ENCODE assay signal across 26 mouse cellular contexts in genomic region chr10:61730171-61730570, GRCm38 (mm10). TPM values are rescaled to one million over a fixed set of nuclear protein-coding genes. Genes with fewer than 3 reads are reported as not detected.
DNase-seq lines count a peak whose midpoint lies in the region; ATAC-seq and TF ChIP-seq lines count a peak whose summit lies in the region.
"Had no signal": no experiment of that assay in that cellular context is flagged by ENCODE, and none has a peak within 500 bp of the region (broad histone marks: within the 10 kb centered on the region; RNA-seq: fewer than 3 reads in every experiment).

No protein-coding gene starts in this region.

- DNase-seq in MEL (ENCODE audit: low read depth, low spot score) (no peak), ZHBTc4 (ENCODE audit: low read depth, low spot score) (peak; percentile 50)
- DNase-seq in lung, postnatal 4 days: no peak
- DNase-seq: adrenal gland, adult 2 months; adrenal gland, postnatal 10 days; adrenal gland, postnatal 25 days; B cell, adult 2 months; cerebellum, adult 11 months; cerebellum, adult 18-20 months; cerebellum, adult 8-10 months; cerebellum, adult 9-11 months; cerebellum, postnatal 14 days; cerebellum, postnatal 36 days; embryo, embryonic 11 days had no signal

- TF ChIP-seq EP300 in MEL (IDR thresholded peaks at IDR 0.05; ENCODE audit: low read depth in 1 of 2, low read length in 2 of 2): no peak

- no peaks in the 10 kb centered on the region for H3K27me3 ChIP-seq in E14TG2a.4 (ENCODE audit: insufficient read depth, low read length)
- H3K27me3 ChIP-seq in MEL (ENCODE audit: control insufficient read depth in 1 of 2, insufficient read depth in 2 of 2, low read length in 2 of 2): no peaks in the 10 kb centered on the region
- H3K27me3 ChIP-seq in intestine, embryonic 15.5 days (replicated peaks): no peaks in the 10 kb centered on the region
- H3K27me3 ChIP-seq: CH12.LX; embryonic facial prominence, embryonic 13.5 days; embryonic facial prominence, embryonic 15.5 days; forebrain, embryonic 12.5 days had no signal

- no peak for TF ChIP-seq POLR2A in MEL (IDR thresholded peaks at IDR 0.05; ENCODE audit: control insufficient read depth in 1 of 2, insufficient read depth in 1 of 2, low read depth in 1 of 2, low read length in 2 of 2, poor library complexity in 1 of 2)

- peaks cover 20% of the 10 kb centered on the region for H3K36me3 ChIP-seq in E14TG2a.4 (ENCODE audit: insufficient read depth, low read length)
- no peaks in the 10 kb centered on the region; a peak in 1 of 4 replicates for H3K36me3 ChIP-seq in MEL (ENCODE audit: control insufficient read depth in 1 of 2, insufficient read depth in 2 of 2, low read length in 2 of 2)
- peaks cover 7% of the 10 kb centered on the region; the same call in 1 of the 2 replicates for H3K36me3 ChIP-seq in intestine, embryonic 15.5 days
- H3K36me3 ChIP-seq: embryonic facial prominence, embryonic 15.5 days; forebrain, embryonic 12.5 days had no signal

- no peak overlapping the region for H3K9ac ChIP-seq in MEL (ENCODE audit: control insufficient read depth, low read depth, low read length, poor library complexity, severe bottlenecking)
- no peak overlapping the region for H3K9ac ChIP-seq in intestine, embryonic 15.5 days
- H3K9ac ChIP-seq: embryonic facial prominence, embryonic 13.5 days; embryonic facial prominence, embryonic 15.5 days; forebrain, embryonic 12.5 days had no signal

- peaks cover 52% of the 10 kb centered on the region for H3K4me1 ChIP-seq in E14TG2a.4 (replicated peaks; ENCODE audit: low read depth, low read length)
- no peaks in the 10 kb centered on the region for H3K4me1 ChIP-seq in MEL (ENCODE audit: control insufficient read depth in 1 of 2, insufficient read depth in 2 of 2, low read length in 2 of 2)
- no peaks in the 10 kb centered on the region for H3K4me1 ChIP-seq in intestine, embryonic 15.5 days (replicated peaks)
- H3K4me1 ChIP-seq: embryonic facial prominence, embryonic 13.5 days; embryonic facial prominence, embryonic 15.5 days; forebrain, embryonic 10.5 days; forebrain, embryonic 12.5 days had no signal

- no peak overlapping the region for H3K4me2 ChIP-seq in intestine, embryonic 15.5 days (replicated peaks)
- H3K4me2 ChIP-seq: embryonic facial prominence, embryonic 13.5 days; embryonic facial prominence, embryonic 15.5 days; forebrain, embryonic 12.5 days had no signal

- H3K9me3 ChIP-seq in E14TG2a.4 (ENCODE audit: low read length) (no peaks in the 10 kb centered on the region), MEL (replicated peaks; ENCODE audit: insufficient read depth, low read length) (no peaks in the 10 kb centered on the region)
- no peaks in the 10 kb centered on the region for H3K9me3 ChIP-seq in intestine, embryonic 15.5 days
- H3K9me3 ChIP-seq: embryonic facial prominence, embryonic 13.5 days; embryonic facial prominence, embryonic 15.5 days; forebrain, embryonic 12.5 days; G1E had no signal

- no peak for ATAC-seq in intestine, embryonic 15.5 days
- ATAC-seq: CD4-positive, CD25-positive, alpha-beta regulatory T cell, adult 4 months; forebrain, embryonic 14.5 days; forebrain, embryonic 16.5 days had no signal

- TF ChIP-seq RAD21 in MEL (IDR thresholded peaks at IDR 0.05; ENCODE audit: low read depth, low read length): no peak

- no peaks in the 10 kb centered on the region for H3K79me2 ChIP-seq in MEL (ENCODE audit: control insufficient read depth, insufficient read depth, low read length, poor library complexity)

- TF ChIP-seq CTCF in E14TG2a.4 (conservative IDR thresholded peaks at IDR 0.05; ENCODE audit: low read length) (peak; percentile 37), MEL (IDR thresholded peaks at IDR 0.05 in 2 of 3, conservative IDR thresholded peaks at IDR 0.05 in 1 of 3; ENCODE audit: control insufficient read depth in 1 of 3, insufficient read depth in 1 of 3, low read depth in 2 of 3, low read length in 3 of 3, poor library complexity in 1 of 3, severe bottlenecking in 1 of 3) (peak; percentile 2 to 31 (median 14); a peak in 3 of 6 replicates)

- H3K4me3 ChIP-seq in E14TG2a.4 (replicated peaks; ENCODE audit: low read length) (no peak overlapping the region), MEL (ENCODE audit: control insufficient read depth in 1 of 2, insufficient read depth in 1 of 2, low read depth in 2 of 2, low read length in 2 of 2) (no peak overlapping the region)
- no peak overlapping the region for H3K4me3 ChIP-seq in intestine, embryonic 15.5 days (replicated peaks)
- H3K4me3 ChIP-seq: embryonic facial prominence, embryonic 13.5 days; embryonic facial prominence, embryonic 15.5 days; erythroblast, embryonic 14.5 days; forebrain, embryonic 10.5 days; forebrain, embryonic 12.5 days had no signal

- 97% methylated on average over 6 of the region's 6 CpGs for WGBS in intestine, embryonic 15.5 days

- no peak overlapping the region for H3K27ac ChIP-seq in MEL (ENCODE audit: control insufficient read depth, low read depth, low read length)
- no peak overlapping the region for H3K27ac ChIP-seq in intestine, embryonic 15.5 days
- H3K27ac ChIP-seq: embryonic facial prominence, embryonic 13.5 days; embryonic facial prominence, embryonic 15.5 days; forebrain, embryonic 10.5 days; forebrain, embryonic 12.5 days had no signal

TF ChIP-seq in MEL, 35 proteins besides CTCF, POLR2A, EP300 and RAD21:
- no peak for TF ChIP-seq MYC (IDR thresholded peaks at IDR 0.05; ENCODE audit: low read depth, low read length)

RNA-seq across cellular contexts. Expression of gene Aifm2, which starts 15.1 kb away (rescaled TPM):
- 13.2 and 13.4 TPM in 2 replicates for total RNA-seq in MEL (2012; rRNA removed)
- polyA plus RNA-seq in MEL (2012; ENCODE audit: insufficient read depth in 1 of 2, insufficient read length in 2 of 2, low read depth in 1 of 2, low replicate concordance in 2 of 2, missing spikeins in 1 of 2): 10 to 100 TPM in 1 of 2 experiments, not detected in 1; 17.7 TPM
- 17.3 and 19.2 TPM in 2 replicates for polyA plus RNA-seq in intestine, embryonic 15.5 days (2015; fragmentation: Nextera tagmentation; extraction: Ambion mirVana)

RNA-seq across cellular contexts. Expression of gene Tysnd1, which starts 34.9 kb away (rescaled TPM):
- 59.8 and 72.7 TPM in 2 replicates for total RNA-seq in MEL (2012; rRNA removed)
- 100 to 1,000 TPM in 1 of 2 experiments, not detected in 1; 119 TPM for polyA plus RNA-seq in MEL (2012; ENCODE audit: insufficient read depth in 1 of 2, insufficient read length in 2 of 2, low read depth in 1 of 2, low replicate concordance in 2 of 2, missing spikeins in 1 of 2)
- polyA plus RNA-seq in intestine, embryonic 15.5 days (2015; fragmentation: Nextera tagmentation; extraction: Ambion mirVana): 35.4 and 38.0 TPM in 2 replicates

RNA-seq across cellular contexts. Expression of gene Sar1a, which starts 50.1 kb away (rescaled TPM):
- total RNA-seq in MEL (2012; rRNA removed): 114 and 135 TPM in 2 replicates
- 100 to 1,000 TPM in 1 of 2 experiments, not detected in 1; 133 TPM for polyA plus RNA-seq in MEL (2012; ENCODE audit: insufficient read depth in 1 of 2, insufficient read length in 2 of 2, low read depth in 1 of 2, low replicate concordance in 2 of 2, missing spikeins in 1 of 2)
- polyA plus RNA-seq in intestine, embryonic 15.5 days (2015; fragmentation: Nextera tagmentation; extraction: Ambion mirVana): 184 and 192 TPM in 2 replicates

RNA-seq across cellular contexts. Expression of gene H2afy2, which starts 53.8 kb away (rescaled TPM):
- 0.07 TPM in 1 of 2 replicates, not detected in the other for total RNA-seq in MEL (2012; rRNA removed)
- polyA plus RNA-seq in MEL (2012; ENCODE audit: insufficient read depth in 1 of 2, insufficient read length in 2 of 2, low read depth in 1 of 2, low replicate concordance in 2 of 2, missing spikeins in 1 of 2): under 1 TPM in 1 of 2 experiments, not detected in 1; 0.25 TPM
- 90.4 and 108 TPM in 2 replicates for polyA plus RNA-seq in intestine, embryonic 15.5 days (2015; fragmentation: Nextera tagmentation; extraction: Ambion mirVana)
- total RNA-seq: CH12.LX had no signal
- polyA plus RNA-seq: CD4-positive, CD25-positive, alpha-beta regulatory T cell, adult 4 months; erythroblast, embryonic 14.5 days; G1E had no signal
